Mouse (Mus musculus): ENCODE results near the gene Camk2g. TPM values are rescaled to one million over a fixed set of nuclear protein-coding genes. Genes with fewer than 3 reads are reported as not detected.

Gene Camk2g
- total and polyA plus RNA-seq, 3 experiments: 36.8 to 41.0 (median 37.0) TPM

DNA sequence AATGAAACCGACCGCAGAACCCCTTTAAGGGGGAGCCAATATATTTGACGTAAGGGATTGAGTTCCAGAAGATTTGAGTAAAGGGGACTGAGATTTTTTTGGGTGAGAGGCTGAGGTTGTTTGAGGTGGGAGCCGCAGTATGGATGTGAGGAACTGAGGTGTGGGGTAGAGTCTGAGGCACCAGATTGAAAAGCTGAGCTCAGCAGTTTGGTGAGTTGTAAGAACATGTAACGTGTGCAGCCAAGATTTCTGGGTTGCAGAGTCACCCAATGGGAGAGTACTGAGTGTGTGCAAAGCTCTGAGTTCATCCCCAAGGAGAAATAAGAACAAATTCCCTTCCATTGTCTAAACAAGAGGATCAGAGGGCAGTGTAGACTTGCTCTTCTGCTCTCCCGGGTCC is 4.4 kb upstream of the Camk2g start:
- WGBS: 74% methylated on average over 6 of the region's 6 CpGs
- H3K4me1 ChIP-seq (ENCODE audit: control insufficient read depth, insufficient read depth, low read length): peaks cover 1% of the 10 kb centered on the region; the same call in 1 of the 2 replicates
- no peaks in the 10 kb centered on the region for H3K27me3 ChIP-seq (ENCODE audit: control insufficient read depth, insufficient read depth, low read length)
- no peak overlapping the region for H3K27ac ChIP-seq
- intact Hi-C loops (cut with DNase I): loop anchor here (1.0 kb wide), 1 partner anchor 32 kb away; no protein-coding TSS in a partner anchor
- no peak for DNase-seq
- H3K9ac ChIP-seq (ENCODE audit: low read depth, low read length): no peak overlapping the region
- H3K36me3 ChIP-seq (ENCODE audit: control insufficient read depth, insufficient read depth, low read length): no peaks in the 10 kb centered on the region
- no peaks in the 10 kb centered on the region for H3K79me2 ChIP-seq (replicated peaks; ENCODE audit: control insufficient read depth, insufficient read depth, low read length)
- H3K4me3 ChIP-seq: no peak overlapping the region
- TF ChIP-seq CTCF (IDR thresholded peaks at IDR 0.05): no peak
- TF ChIP-seq POLR2A (IDR thresholded peaks at IDR 0.05; ENCODE audit: insufficient read depth, low read depth, low read length): no peak
- no peak for TF ChIP-seq EP300 (IDR thresholded peaks at IDR 0.05; ENCODE audit: insufficient read depth, low read depth, low read length)

DNA sequence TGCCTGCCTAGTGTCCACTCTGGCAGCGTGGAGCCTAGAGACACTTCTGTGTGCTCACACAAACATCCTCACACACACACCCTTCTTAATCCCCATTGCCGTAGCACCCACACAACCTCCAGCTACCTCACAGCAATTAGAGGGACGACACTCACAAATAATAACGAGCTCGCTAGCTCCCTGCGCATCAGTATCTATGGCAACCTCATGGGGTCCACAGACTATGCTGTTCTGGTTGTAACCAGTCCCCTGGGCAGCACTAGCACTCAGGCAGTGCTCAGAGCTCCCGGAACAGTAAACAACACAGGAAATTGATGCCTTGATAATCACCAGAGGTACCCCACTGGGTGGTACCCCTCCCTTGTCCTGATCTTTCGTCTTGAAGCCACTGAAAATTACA is 2.8 kb upstream of the Camk2g start:
- no peak overlapping the region for H3K9ac ChIP-seq (ENCODE audit: low read depth, low read length)
- no peaks in the 10 kb centered on the region for H3K36me3 ChIP-seq (ENCODE audit: control insufficient read depth, insufficient read depth, low read length)
- 79% methylated on average over 8 of the region's 8 CpGs for WGBS
- TF ChIP-seq POLR2A (IDR thresholded peaks at IDR 0.05; ENCODE audit: insufficient read depth, low read depth, low read length) (no peak), EP300 (IDR thresholded peaks at IDR 0.05; ENCODE audit: insufficient read depth, low read depth, low read length) (no peak), CTCF (IDR thresholded peaks at IDR 0.05) (no peak)
- H3K27ac ChIP-seq: no peak overlapping the region
- peaks cover 5% of the 10 kb centered on the region for H3K4me1 ChIP-seq (ENCODE audit: control insufficient read depth, insufficient read depth, low read length)
- H3K27me3 ChIP-seq (ENCODE audit: control insufficient read depth, insufficient read depth, low read length): no peaks in the 10 kb centered on the region
- peaks cover 5% of the 10 kb centered on the region for H3K79me2 ChIP-seq (replicated peaks; ENCODE audit: control insufficient read depth, insufficient read depth, low read length)
- intact Hi-C loops (cut with DNase I): loop anchor here (2.0 kb wide), 1 partner anchor 60 kb away; no protein-coding TSS in a partner anchor
- DNase-seq: no peak
- H3K4me3 ChIP-seq: no peak overlapping the region

DNA sequence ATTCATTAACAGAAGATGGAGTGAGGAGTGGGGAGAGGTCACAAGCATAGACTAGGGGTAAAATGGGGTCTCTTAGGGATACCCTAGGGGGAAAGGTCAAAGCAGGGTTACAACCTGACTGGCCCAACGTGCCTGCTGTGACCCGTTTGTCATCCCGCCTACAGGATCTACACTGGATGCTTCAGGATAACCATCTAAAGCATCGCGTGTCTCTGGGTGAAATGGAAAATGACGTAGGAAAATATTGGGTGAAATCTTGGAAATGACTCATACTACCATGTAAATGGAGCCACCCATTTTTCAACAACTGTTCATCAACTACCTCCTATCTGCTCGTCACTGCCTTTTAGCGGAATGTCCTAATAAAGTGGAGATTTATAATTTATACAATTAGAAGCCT is 2.3 kb upstream of the Camk2g start:
- intact Hi-C loops (cut with DNase I): loop anchor here (2.0 kb wide), 1 partner anchor 59 kb away; no protein-coding TSS in a partner anchor

GRCm38 (mm10) chr14:20795423-20796152 is 1.7 kb upstream of the Camk2g start:
- intact Hi-C loops (cut with DNase I): loop anchor here (2.0 kb wide), 1 partner anchor 59 kb away; no protein-coding TSS in a partner anchor
- Histone ChIP-seq H3K27me3 (ENCODE audit: control insufficient read depth, insufficient read depth, low read length) (no peaks in the 10 kb centered on the region), H3K79me2 (replicated peaks; ENCODE audit: control insufficient read depth, insufficient read depth, low read length) (peaks cover 6% of the 10 kb centered on the region), H3K36me3 (ENCODE audit: control insufficient read depth, insufficient read depth, low read length) (no peaks in the 10 kb centered on the region), H3K4me3 (no peak overlapping the region), H3K27ac (no peak overlapping the region), H3K4me1 (ENCODE audit: control insufficient read depth, insufficient read depth, low read length) (peaks cover 5% of the 10 kb centered on the region), H3K9ac (ENCODE audit: low read depth, low read length) (no peak overlapping the region)
- no peak for DNase-seq
- WGBS: 71% methylated on average over 8 of the region's 9 CpGs
- no peak for TF ChIP-seq CTCF (IDR thresholded peaks at IDR 0.05)
- no peak for TF ChIP-seq POLR2A (IDR thresholded peaks at IDR 0.05; ENCODE audit: insufficient read depth, low read depth, low read length)
- TF ChIP-seq EP300 (IDR thresholded peaks at IDR 0.05; ENCODE audit: insufficient read depth, low read depth, low read length): no peak

More for the DNA sequence above, 2.3 kb upstream of the Camk2g start:
- DNase-seq: no peak
- Histone ChIP-seq H3K36me3 (ENCODE audit: control insufficient read depth, insufficient read depth, low read length) (no peaks in the 10 kb centered on the region), H3K27me3 (ENCODE audit: control insufficient read depth, insufficient read depth, low read length) (no peaks in the 10 kb centered on the region), H3K27ac (no peak overlapping the region), H3K4me3 (no peak overlapping the region), H3K79me2 (replicated peaks; ENCODE audit: control insufficient read depth, insufficient read depth, low read length) (peaks cover 5% of the 10 kb centered on the region), H3K4me1 (ENCODE audit: control insufficient read depth, insufficient read depth, low read length) (peaks cover 5% of the 10 kb centered on the region), H3K9ac (ENCODE audit: low read depth, low read length) (no peak overlapping the region)
- TF ChIP-seq EP300 (IDR thresholded peaks at IDR 0.05; ENCODE audit: insufficient read depth, low read depth, low read length) (no peak), POLR2A (IDR thresholded peaks at IDR 0.05; ENCODE audit: insufficient read depth, low read depth, low read length) (no peak), CTCF (IDR thresholded peaks at IDR 0.05) (no peak)
- WGBS: 69% methylated on average over 8 of the region's 8 CpGs

DNA sequence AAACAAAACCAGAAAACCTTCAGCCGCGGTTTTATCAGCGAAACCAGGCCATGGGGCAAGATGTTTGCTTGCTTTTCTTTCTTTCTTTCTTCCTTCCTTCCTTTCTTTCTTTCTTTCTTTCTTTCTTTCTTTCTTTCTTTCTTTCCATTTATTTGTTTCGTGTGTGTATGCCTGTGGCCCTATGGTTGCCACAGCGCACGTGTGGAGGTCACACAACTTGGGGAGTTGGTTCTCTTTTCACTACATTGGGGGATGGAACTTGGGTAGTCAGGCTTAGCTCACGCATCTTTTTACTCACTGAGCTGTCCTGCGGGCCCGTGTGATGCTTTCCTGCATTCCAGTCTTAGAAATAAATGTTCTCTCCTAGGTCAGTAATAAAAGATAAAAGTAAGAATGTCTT is 701 bp upstream of the Camk2g start:
- peak overlapping the region; percentile 87 for H3K27ac ChIP-seq
- peaks cover 6% of the 10 kb centered on the region for H3K79me2 ChIP-seq (replicated peaks; ENCODE audit: control insufficient read depth, insufficient read depth, low read length)
- WGBS: 21% methylated on average over 9 of the region's 9 CpGs
- no peak for TF ChIP-seq POLR2A (IDR thresholded peaks at IDR 0.05; ENCODE audit: insufficient read depth, low read depth, low read length)
- TF ChIP-seq CTCF (IDR thresholded peaks at IDR 0.05): no peak
- TF ChIP-seq EP300 (IDR thresholded peaks at IDR 0.05; ENCODE audit: insufficient read depth, low read depth, low read length): no peak
- no peaks in the 10 kb centered on the region for H3K27me3 ChIP-seq (ENCODE audit: control insufficient read depth, insufficient read depth, low read length)
- H3K4me1 ChIP-seq (ENCODE audit: control insufficient read depth, insufficient read depth, low read length): peaks cover 9% of the 10 kb centered on the region
- no peak for DNase-seq
- peak overlapping the region; percentile 90 for H3K4me3 ChIP-seq
- peak overlapping the region; percentile 77 for H3K9ac ChIP-seq (ENCODE audit: low read depth, low read length)
- peaks cover 2% of the 10 kb centered on the region; the same call in 1 of the 2 replicates for H3K36me3 ChIP-seq (ENCODE audit: control insufficient read depth, insufficient read depth, low read length)
- intact Hi-C loops (cut with DNase I): no loop called here

Data from heart, adult 2 months (tissue).